Mouse (Mus musculus): Measurements from ENCODE around the gene Sema7a.

The Sema7a gene

DNA sequence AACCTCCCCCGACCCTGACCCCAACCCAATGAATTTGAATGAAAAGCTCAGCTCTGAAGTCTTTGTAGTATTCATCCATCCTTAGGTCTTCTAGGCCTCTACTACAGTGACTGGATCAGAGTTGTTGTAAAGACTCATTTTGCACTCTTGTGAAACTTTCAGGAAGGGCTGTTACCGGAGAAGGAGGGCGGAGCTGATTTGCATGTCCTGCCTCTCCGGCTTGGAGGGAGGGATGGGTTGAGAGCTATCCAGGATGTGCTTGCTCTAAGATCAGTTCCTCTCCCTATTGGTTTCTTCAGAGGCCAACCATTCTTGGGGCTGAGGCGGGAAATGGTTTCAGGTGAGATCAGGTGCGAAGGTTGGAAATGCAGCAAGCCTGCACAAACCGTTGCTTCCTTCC, 71.1 kb downstream of the Sema7a start:
- no peak for DNase-seq (ENCODE audit: low read depth)

DNA sequence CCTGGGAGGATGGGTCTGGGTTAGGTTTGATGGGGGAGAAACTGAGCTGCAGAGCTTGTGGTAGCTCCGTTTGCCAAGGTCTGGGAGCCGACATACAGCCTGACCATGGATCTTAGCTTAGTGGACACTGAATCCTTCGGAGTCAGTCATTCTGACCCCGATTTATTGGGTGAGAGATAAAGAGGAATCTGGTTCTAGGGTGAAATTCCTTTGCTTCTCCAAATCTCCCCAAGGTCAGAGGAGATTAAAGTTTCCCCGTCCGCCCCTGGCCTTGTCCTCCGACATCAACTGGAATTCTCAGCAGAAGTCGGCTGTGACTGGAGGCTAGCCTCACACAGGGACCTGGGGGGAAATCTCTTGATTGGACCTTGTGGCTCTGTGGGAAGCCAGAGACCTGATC, 71.6 kb downstream of the Sema7a start:
- DNase-seq (ENCODE audit: low read depth): no peak

Measured in naive thymus-derived CD4-positive, alpha-beta T cell, adult 2 months (primary cell).